Mouse (Mus musculus) liver, embryonic 16.5 days (tissue): ENCODE data around the gene Xkr7. TPM values are rescaled to one million over a fixed set of nuclear protein-coding genes. Genes with fewer than 3 reads are reported as not detected.

Experiments used
- ATAC-seq: fragments of 200-750 bp; cut with Nextera tagmentation; 2 replicates; pipeline ENCODE4 v1.8.0; 2017; ENCODE audit warnings: low read depth, mild to moderate bottlenecking, moderate number of reproducible peaks, moderate library complexity
- H3K27ac ChIP-seq: fragments of 300-500 bp; sonication (generic); 2 replicates; pipeline ENCODE4 v1.5.1; 2014; ENCODE audit warnings: mild to moderate bottlenecking, low read length
- H3K27me3 ChIP-seq: fragments of 300-500 bp; sonication (generic); 2 replicates; pipeline ENCODE4 v1.6.1; 2014; ENCODE audit warnings: low read depth, low read length, mixed read lengths; ENCODE audit not compliant: control insufficient read depth, insufficient read depth
- H3K36me3 ChIP-seq: fragments of 300-500 bp; sonication (generic); 2 replicates; pipeline ENCODE4 v1.6.1; 2014; ENCODE audit warnings: mild to moderate bottlenecking; ENCODE audit not compliant: control insufficient read depth, insufficient read depth
- H3K4me1 ChIP-seq: fragments of 300-500 bp; sonication (generic); 2 replicates; pipeline ENCODE4 v1.6.1; 2014; ENCODE audit warnings: low read depth, low read length, mixed read lengths; ENCODE audit not compliant: control insufficient read depth
- H3K4me2 ChIP-seq: fragments of 300-500 bp; sonication (generic); 2 replicates; pipeline ENCODE4 v1.6.1; 2014; ENCODE audit warnings: low read depth, low read length, mixed read lengths
- H3K4me3 ChIP-seq: fragments of 300-500 bp; sonication (generic); 2 replicates; pipeline ENCODE4 v1.5.1; 2014; ENCODE audit warnings: low read depth, mild to moderate bottlenecking, low read length
- H3K9ac ChIP-seq: fragments of 300-500 bp; sonication (generic); 2 replicates; pipeline ENCODE4 v1.6.1; 2014; ENCODE audit warnings: low read depth, low read length
- H3K9me3 ChIP-seq: fragments of 300-500 bp; sonication (generic); replicated peaks from 2 replicates; pipeline ENCODE4 v1.6.1; 2016; ENCODE audit warnings: low read length; ENCODE audit not compliant: control insufficient read depth
- WGBS: fragments of 180-500 bp; shearing (Covaris S2); extraction: QIAGEN DNeasy Blood & Tissue Kit; methylation state at CpG from one replicate; pipeline ENCODE4 v1.1.7; 2014; ENCODE audit not compliant: insufficient replicate concordance; 5-methylcytosine and 5-hydroxymethylcytosine counted together
- polyA plus RNA-seq: library from polyadenylated mRNA; unstranded; fragments of >200 nt; fragmentation: Nextera tagmentation; extraction: Ambion mirVana; gene quantifications from 2 replicates; pipeline ENCODE4 v1.2.1, GENCODE M21; 2015

Gene Xkr7
- polyA plus RNA-seq, 1 experiment from 2014 or later, result not detected

DNA sequence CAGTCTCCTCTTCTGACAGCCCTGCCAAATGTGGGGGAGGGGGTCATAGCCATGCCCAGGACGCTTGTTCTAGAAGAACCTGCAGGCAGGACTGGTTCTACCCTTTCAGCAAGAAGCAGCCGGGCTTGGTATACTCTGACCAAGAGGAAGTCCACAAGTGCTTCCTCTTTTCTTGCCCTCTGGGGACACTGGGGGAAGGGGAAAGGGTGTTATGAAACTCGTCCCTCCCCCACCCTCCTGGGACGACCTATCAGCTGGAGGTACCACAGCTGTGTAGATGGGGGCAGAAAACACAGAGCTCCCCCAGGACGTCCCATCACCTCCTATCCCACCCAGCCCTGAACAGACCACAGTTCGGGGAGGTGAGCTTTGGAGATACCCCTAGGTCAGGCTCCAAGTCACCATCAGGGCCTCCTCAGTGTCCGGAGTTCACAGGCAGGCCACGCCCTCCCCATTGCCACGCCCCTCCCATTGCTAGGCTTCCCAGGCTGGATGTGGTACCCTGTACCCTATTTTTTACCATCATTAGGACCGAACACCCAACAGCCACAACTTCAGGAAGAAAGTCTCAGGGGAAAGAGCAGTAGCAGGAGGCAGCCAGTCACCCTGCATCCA is 59.0 kb downstream of the Xkr7 start:
- Histone ChIP-seq H3K4me2 (no peak overlapping the region), H3K4me3 (no peak overlapping the region), H3K9me3 (no peaks in the 10 kb centered on the region), H3K27me3 (no peaks in the 10 kb centered on the region), H3K27ac (peak overlapping the region; percentile 36), H3K9ac (no peak overlapping the region), H3K36me3 (no peaks in the 10 kb centered on the region), H3K4me1 (no peaks in the 10 kb centered on the region)
- ATAC-seq, result peak; percentile 70
- 6% methylated on average over 10 of the region's 10 CpGs for WGBS

Other genes starting within 250 kb of the Xkr7 start
- gene Bcl2l1, start 200.1 kb upstream of the Xkr7 start, polyA plus RNA-seq, result 213 and 241 TPM in 2 replicates
- 57.7 and 58.9 TPM in 2 replicates for gene Tpx2, start 183.9 kb upstream of the Xkr7 start, polyA plus RNA-seq
- 0.13 and 0.24 TPM in 2 replicates for gene Mylk2, start 120.5 kb upstream of the Xkr7 start, polyA plus RNA-seq
- gene Foxs1, start 98.6 kb upstream of the Xkr7 start, polyA plus RNA-seq, result 0.21 and 0.35 TPM in 2 replicates
- gene Dusp15, start 80.2 kb upstream of the Xkr7 start, polyA plus RNA-seq, result not detected in 2 replicates
- 0.09 and 0.13 TPM in 2 replicates for gene Ttll9, start 69.4 kb upstream of the Xkr7 start, polyA plus RNA-seq
- gene Pdrg1, start 16.4 kb upstream of the Xkr7 start, polyA plus RNA-seq, result 31.6 and 34.0 TPM in 2 replicates
- gene Ccm2l, start 34.1 kb downstream of the Xkr7 start, polyA plus RNA-seq, result 0.37 and 0.52 TPM in 2 replicates
- gene Hck, start 76.6 kb downstream of the Xkr7 start, polyA plus RNA-seq, result 10.1 and 11.7 TPM in 2 replicates
- 30.9 and 36.2 TPM in 2 replicates for gene Tm9sf4, start 129.5 kb downstream of the Xkr7 start, polyA plus RNA-seq
- 2.0 and 2.4 TPM in 2 replicates for gene Tspyl3, start 193.6 kb downstream of the Xkr7 start, polyA plus RNA-seq
- 13.9 and 16.7 TPM in 2 replicates for gene Plagl2, start 209.6 kb downstream of the Xkr7 start, polyA plus RNA-seq
- 2.8 and 3.0 TPM in 2 replicates for gene Pofut1, start 209.7 kb downstream of the Xkr7 start, polyA plus RNA-seq